Mouse (Mus musculus): ENCODE measurements around the gene Mup18. TPM values are rescaled to one million over a fixed set of nuclear protein-coding genes. Genes with fewer than 3 reads are reported as not detected.

Gene Mup18
- not detected for polyA plus RNA-seq (2015; fragmentation: Illumina TruSeq; extraction: RNeasy Lipid Tissue Mini Kit (QIAGEN cat#74804); ENCODE audit: low read depth, low replicate concordance)

GRCm38 (mm10) chr4:61674036-61674435 lies at the start of gene Mup18:
Gene Mup18, minus strand, starts transcription at chr4:61674136.

Other genes starting within 250 kb of the Mup18 start
- not detected for gene Mup15, start 234.4 kb downstream of the Mup18 start, polyA plus RNA-seq (2015; fragmentation: Illumina TruSeq; extraction: RNeasy Lipid Tissue Mini Kit (QIAGEN cat#74804); ENCODE audit: low read depth, low replicate concordance)
- gene Mup16, start 154.6 kb downstream of the Mup18 start, polyA plus RNA-seq (2015; fragmentation: Illumina TruSeq; extraction: RNeasy Lipid Tissue Mini Kit (QIAGEN cat#74804); ENCODE audit: low read depth, low replicate concordance) = not detected
- not detected for gene Mup17, start 78.3 kb downstream of the Mup18 start, polyA plus RNA-seq (2015; fragmentation: Illumina TruSeq; extraction: RNeasy Lipid Tissue Mini Kit (QIAGEN cat#74804); ENCODE audit: low read depth, low replicate concordance)
- gene Mup19, start 108.1 kb upstream of the Mup18 start, polyA plus RNA-seq (2015; fragmentation: Illumina TruSeq; extraction: RNeasy Lipid Tissue Mini Kit (QIAGEN cat#74804); ENCODE audit: low read depth, low replicate concordance) = not detected
- gene Mup5, start 161.1 kb upstream of the Mup18 start, polyA plus RNA-seq (2015; fragmentation: Illumina TruSeq; extraction: RNeasy Lipid Tissue Mini Kit (QIAGEN cat#74804); ENCODE audit: low read depth, low replicate concordance) = 0.91 TPM

All from brain, adult 10 weeks (tissue).